13 mouse cellular contexts compared by ENCODE assay signal in the genomic region with DNA sequence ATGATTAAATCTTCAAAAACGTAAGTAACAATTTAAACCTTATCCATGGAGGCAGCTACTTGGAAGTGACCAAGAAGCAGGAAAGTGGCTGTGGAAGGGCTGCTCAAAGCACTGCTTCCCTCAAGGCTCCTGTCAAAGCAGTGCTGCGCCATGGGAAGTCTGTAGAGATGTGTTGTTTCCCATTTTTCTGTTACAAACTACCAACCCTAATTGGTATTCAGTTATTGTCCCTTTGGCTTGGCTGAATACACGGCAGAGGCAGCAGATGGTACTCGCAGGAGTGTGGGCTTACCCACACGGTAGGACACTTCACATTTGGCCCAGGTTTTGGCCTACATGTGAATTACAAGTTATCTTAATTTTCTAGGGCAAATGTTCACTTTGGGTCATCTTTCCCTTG. TPM values are rescaled to one million over a fixed set of nuclear protein-coding genes. Genes with fewer than 3 reads are reported as not detected.
A peak's percentile ranks its signal among the peaks of the same experiment; 100 is the strongest.
DNase-seq lines count a peak whose midpoint lies in the region; ATAC-seq and TF ChIP-seq lines count a peak whose summit lies in the region.
"Had no signal": no experiment of that assay in that cellular context is flagged by ENCODE, and none has a peak within 500 bp of the region (broad histone marks: within the 10 kb centered on the region; RNA-seq: fewer than 3 reads in every experiment).

No protein-coding gene starts in this region.

- H3K4me2 ChIP-seq in forebrain, embryonic 15.5 days (replicated peaks) = no peak overlapping the region
- H3K4me2 ChIP-seq in hindbrain, embryonic 16.5 days (ENCODE audit: low read length) = no peak overlapping the region
- H3K4me2 ChIP-seq: liver, embryonic 11.5 days had no signal

- H3K9me3 ChIP-seq in forebrain, embryonic 15.5 days = no peaks in the 10 kb centered on the region
- H3K9me3 ChIP-seq in forebrain, embryonic 10.5 days = no peaks in the 10 kb centered on the region
- no peaks in the 10 kb centered on the region for H3K9me3 ChIP-seq in hindbrain, embryonic 16.5 days (ENCODE audit: control insufficient read depth, low read length)

- no peaks in the 10 kb centered on the region for H3K36me3 ChIP-seq in forebrain, embryonic 15.5 days
- H3K36me3 ChIP-seq in forebrain, embryonic 10.5 days (replicated peaks) = no peaks in the 10 kb centered on the region
- H3K36me3 ChIP-seq in hindbrain, embryonic 16.5 days (ENCODE audit: control insufficient read depth, insufficient read depth, low read length) = peaks cover 2% of the 10 kb centered on the region; the same call in 1 of the 2 replicates

- TF ChIP-seq POLR2A in brain, embryonic 14.5 days (IDR thresholded peaks at IDR 0.05; ENCODE audit: borderline replicate concordance, extremely low read depth, insufficient read depth, insufficient read length, poor library complexity, severe bottlenecking) = no peak

- WGBS in forebrain, embryonic 15.5 days = 34% methylated on average over 5 of the region's 5 CpGs
- WGBS in forebrain, embryonic 10.5 days = 86% methylated on average over 5 of the region's 5 CpGs
- WGBS in hindbrain, embryonic 16.5 days = 29% methylated on average over 5 of the region's 5 CpGs

- H3K4me3 ChIP-seq in forebrain, embryonic 15.5 days = no peak overlapping the region
- no peak overlapping the region for H3K4me3 ChIP-seq in forebrain, embryonic 10.5 days
- H3K4me3 ChIP-seq in hindbrain, embryonic 16.5 days (ENCODE audit: low read length) = no peak overlapping the region
- H3K4me3 ChIP-seq: layer of hippocampus, adult 2 months had no signal

- peaks cover 17% of the 10 kb centered on the region for H3K4me1 ChIP-seq in forebrain, embryonic 15.5 days
- H3K4me1 ChIP-seq in forebrain, embryonic 10.5 days = peaks cover 9% of the 10 kb centered on the region
- H3K4me1 ChIP-seq in hindbrain, embryonic 16.5 days (ENCODE audit: control insufficient read depth, insufficient read depth, low read depth, low read length) = peaks cover 3% of the 10 kb centered on the region; the same call in 1 of the 2 replicates

- TF ChIP-seq CTCF in brain, embryonic 14.5 days (IDR thresholded peaks at IDR 0.05; ENCODE audit: borderline replicate concordance, extremely low read depth, insufficient read depth, insufficient read length) = no peak

- DNase-seq in forebrain, embryonic 10.5 days (ENCODE audit: extremely low spot score, low spot score) = no peak
- DNase-seq in brain, embryonic 14.5 days (ENCODE audit: low read depth) = peak; percentile 79
- peak; percentile 84 to 88 for DNase-seq in cerebellum, postnatal 10 days
- DNase-seq in right cerebral cortex, adult 18-20 months = no peak
- no peak for DNase-seq in lung, postnatal 10 days
- no peak for DNase-seq in kidney, adult 9 months
- DNase-seq: embryo, embryonic 11 days; lung, postnatal 14 days; right cerebral cortex, postnatal 4 days had no signal

- peak; percentile 70; the same call in 1 of the 2 replicates for ATAC-seq in forebrain, embryonic 15.5 days (replicated peaks)
- ATAC-seq in hindbrain, embryonic 16.5 days = peak; percentile 74; the same call in 1 of the 2 replicates

- no peaks in the 10 kb centered on the region for H3K27me3 ChIP-seq in forebrain, embryonic 15.5 days
- H3K27me3 ChIP-seq in forebrain, embryonic 10.5 days (ENCODE audit: poor library complexity, severe bottlenecking) = no peaks in the 10 kb centered on the region
- H3K27me3 ChIP-seq in hindbrain, embryonic 16.5 days (replicated peaks; ENCODE audit: control insufficient read depth, insufficient read depth, low read length) = no peaks in the 10 kb centered on the region

- H3K9ac ChIP-seq in forebrain, embryonic 15.5 days (replicated peaks) = no peak overlapping the region
- no peak overlapping the region for H3K9ac ChIP-seq in hindbrain, embryonic 16.5 days (ENCODE audit: low read depth, low read length)

- no peak overlapping the region for H3K27ac ChIP-seq in forebrain, embryonic 15.5 days (replicated peaks)
- H3K27ac ChIP-seq in forebrain, embryonic 10.5 days = no peak overlapping the region
- H3K27ac ChIP-seq in hindbrain, embryonic 16.5 days (ENCODE audit: low read depth, low read length) = no peak overlapping the region
- H3K27ac ChIP-seq: layer of hippocampus, adult 2 months had no signal

RNA-seq across cellular contexts. Expression of a gene that starts 25.5 kb away (rescaled TPM):
- polyA plus RNA-seq in forebrain, embryonic 15.5 days (2015; fragmentation: Nextera tagmentation; extraction: Ambion mirVana) = 5.7 and 6.6 TPM in 2 replicates
- 2.3 and 2.6 TPM in 2 replicates for polyA plus RNA-seq in forebrain, embryonic 10.5 days (2016; fragmentation: Nextera tagmentation; extraction: Ambion mirVana)
- 1.5 and 5.7 TPM in 2 replicates for polyA plus RNA-seq in brain, embryonic 14.5 days (2012; rRNA removed)
- polyA plus RNA-seq in hindbrain, embryonic 16.5 days (2015; fragmentation: Nextera tagmentation; extraction: Ambion mirVana) = 27.3 and 33.1 TPM in 2 replicates

RNA-seq across cellular contexts. Expression of a gene that starts 25.7 kb away (rescaled TPM):
- polyA plus RNA-seq in forebrain, embryonic 15.5 days (2015; fragmentation: Nextera tagmentation; extraction: Ambion mirVana) = 11.8 and 14.9 TPM in 2 replicates
- polyA plus RNA-seq in forebrain, embryonic 10.5 days (2016; fragmentation: Nextera tagmentation; extraction: Ambion mirVana) = 82.7 and 87.4 TPM in 2 replicates
- 8.1 and 12.8 TPM in 2 replicates for polyA plus RNA-seq in brain, embryonic 14.5 days (2012; rRNA removed)
- polyA plus RNA-seq in hindbrain, embryonic 16.5 days (2015; fragmentation: Nextera tagmentation; extraction: Ambion mirVana) = 4.9 and 6.6 TPM in 2 replicates

Comparison
In these comparisons a context has a peak if more than half of its experiments do, and no peak if none do; other contexts are left out.
1. DNase-seq: peak in brain, embryonic 14.5 days (single experiment) and cerebellum, postnatal 10 days (2 of 2); none in forebrain, embryonic 10.5 days (single experiment), right cerebral cortex, adult 18-20 months (single experiment), lung, postnatal 10 days (single experiment) and kidney, adult 9 months (single experiment).